Mouse (Mus musculus): ENCODE measurements around the gene 4933406M09Rik. TPM values are rescaled to one million over a fixed set of nuclear protein-coding genes. Genes with fewer than 3 reads are reported as not detected.

4933406M09Rik gene
- polyA plus RNA-seq, 1 experiment from 2014 or later: not detected

GRCm38 (mm10) chr1:134385176-134385575, 564 bp upstream of the 4933406M09Rik start:
- no peak for ATAC-seq (replicated peaks; ENCODE audit: low FRiP score)
- H3K4me1 ChIP-seq: peaks cover 12% of the 10 kb centered on the region
- H3K4me2 ChIP-seq: no peak overlapping the region
- H3K9ac ChIP-seq: no peak overlapping the region
- H3K9me3 ChIP-seq (replicated peaks): no peaks in the 10 kb centered on the region
- peaks cover 20% of the 10 kb centered on the region for H3K27me3 ChIP-seq
- no peak overlapping the region for H3K27ac ChIP-seq
- H3K4me3 ChIP-seq (replicated peaks): no peak overlapping the region
- H3K36me3 ChIP-seq: no peaks in the 10 kb centered on the region

- no peaks in the 10 kb centered on the region for H3K9me3 ChIP-seq (replicated peaks)
- H3K4me2 ChIP-seq: no peak overlapping the region
- no peaks in the 10 kb centered on the region for H3K4me1 ChIP-seq
- 50% methylated on average over 5 of the region's 5 CpGs for WGBS
- H3K27me3 ChIP-seq: peaks cover 8% of the 10 kb centered on the region; the same call in 1 of the 2 replicates
- H3K27ac ChIP-seq: no peak overlapping the region
- H3K9ac ChIP-seq: no peak overlapping the region
- no peaks in the 10 kb centered on the region for H3K36me3 ChIP-seq
- H3K4me3 ChIP-seq (replicated peaks): no peak overlapping the region
- ATAC-seq (replicated peaks; ENCODE audit: low FRiP score): no peak
Observed at GRCm38 (mm10) chr1:134393827-134394226, 8.1 kb downstream of the 4933406M09Rik start.

- ATAC-seq (replicated peaks; ENCODE audit: low FRiP score): no peak
- H3K27me3 ChIP-seq: no peaks in the 10 kb centered on the region
- no peak overlapping the region for H3K4me3 ChIP-seq (replicated peaks)
- H3K9me3 ChIP-seq (replicated peaks): peaks cover 6% of the 10 kb centered on the region; the same call in 1 of the 2 replicates
- no peak overlapping the region for H3K27ac ChIP-seq
- H3K4me1 ChIP-seq: no peaks in the 10 kb centered on the region
- H3K9ac ChIP-seq: no peak overlapping the region
- WGBS: 84% methylated on average over 12 of the region's 12 CpGs
- H3K4me2 ChIP-seq: no peak overlapping the region
- H3K36me3 ChIP-seq: no peaks in the 10 kb centered on the region
Observed at GRCm38 (mm10) chr1:134398210-134398609, 12.5 kb downstream of the 4933406M09Rik start.

- H3K27ac ChIP-seq: no peak overlapping the region
- no peak overlapping the region for H3K9ac ChIP-seq
- no peak for ATAC-seq (replicated peaks; ENCODE audit: low FRiP score)
- H3K36me3 ChIP-seq: no peaks in the 10 kb centered on the region
- H3K4me1 ChIP-seq: no peaks in the 10 kb centered on the region
- 68% methylated on average over 5 of the region's 5 CpGs for WGBS
- no peak overlapping the region for H3K4me2 ChIP-seq
- H3K4me3 ChIP-seq (replicated peaks): no peak overlapping the region
- H3K9me3 ChIP-seq (replicated peaks): peaks cover 6% of the 10 kb centered on the region; the same call in 1 of the 2 replicates
- no peaks in the 10 kb centered on the region for H3K27me3 ChIP-seq
Observed at GRCm38 (mm10) chr1:134399735-134400134, 14.0 kb downstream of the 4933406M09Rik start.

- peak within 1 kb of the TSS; percentile 80 for H3K4me2 ChIP-seq
- peak within 1 kb of the TSS; percentile 77 for H3K4me3 ChIP-seq (replicated peaks)
- no peaks in the 10 kb centered on the region for H3K27me3 ChIP-seq
- 1% methylated on average over 43 of the region's 43 CpGs for WGBS
- H3K27ac ChIP-seq: peak within 1 kb of the TSS; percentile 88
- H3K9me3 ChIP-seq (replicated peaks): no peaks in the 10 kb centered on the region
- peaks cover 30% of the 10 kb centered on the region for H3K4me1 ChIP-seq
- peaks cover 26% of the 10 kb centered on the region for H3K36me3 ChIP-seq
- ATAC-seq (replicated peaks; ENCODE audit: low FRiP score): peak; percentile 97
- peak within 1 kb of the TSS; percentile 65 for H3K9ac ChIP-seq
Observed at GRCm38 (mm10) chr1:134405509-134406413, 20.0 kb downstream of the 4933406M09Rik start, which contains the start of gene Cyb5r1. Gene Cyb5r1 (plus strand): TSS chr1:134405559.

GRCm38 (mm10) chr1:134406414-134406771, 20.7 kb downstream of the 4933406M09Rik start:
- Histone ChIP-seq H3K9ac (peak overlapping the region; percentile 65), H3K4me2 (peak overlapping the region; percentile 80), H3K36me3 (peaks cover 31% of the 10 kb centered on the region), H3K27me3 (no peaks in the 10 kb centered on the region), H3K27ac (peak overlapping the region; percentile 88), H3K4me1 (peaks cover 30% of the 10 kb centered on the region), H3K9me3 (replicated peaks) (no peaks in the 10 kb centered on the region), H3K4me3 (replicated peaks) (peak overlapping the region; percentile 77)
- no peak for ATAC-seq (replicated peaks; ENCODE audit: low FRiP score)
- 25% methylated on average over 8 of the region's 8 CpGs for WGBS

GRCm38 (mm10) chr1:134408080-134408479, 22.3 kb downstream of the 4933406M09Rik start:
- 43% methylated on average over 8 of the region's 8 CpGs for WGBS

GRCm38 (mm10) chr1:134411706-134412629, 26.2 kb downstream of the 4933406M09Rik start:
- peaks cover 37% of the 10 kb centered on the region for H3K36me3 ChIP-seq
- no peak overlapping the region for H3K9ac ChIP-seq
- no peak overlapping the region for H3K27ac ChIP-seq
- H3K4me3 ChIP-seq (replicated peaks): no peak overlapping the region
- no peak for ATAC-seq (replicated peaks; ENCODE audit: low FRiP score)
- H3K27me3 ChIP-seq: no peaks in the 10 kb centered on the region
- no peak overlapping the region for H3K4me2 ChIP-seq
- 85% methylated on average over 9 of the region's 9 CpGs for WGBS
- H3K4me1 ChIP-seq: peaks cover 42% of the 10 kb centered on the region
- no peaks in the 10 kb centered on the region for H3K9me3 ChIP-seq (replicated peaks)

More at GRCm38 (mm10) chr1:134408080-134408479, 22.3 kb downstream of the 4933406M09Rik start:
- peak overlapping the region; percentile 9; the same call in 1 of the 2 replicates for H3K4me3 ChIP-seq (replicated peaks)
- H3K4me2 ChIP-seq: peak overlapping the region; percentile 29
- H3K9me3 ChIP-seq (replicated peaks): no peaks in the 10 kb centered on the region
- peaks cover 37% of the 10 kb centered on the region for H3K36me3 ChIP-seq
- peaks cover 30% of the 10 kb centered on the region for H3K4me1 ChIP-seq
- no peaks in the 10 kb centered on the region for H3K27me3 ChIP-seq
- peak overlapping the region; percentile 83 for H3K27ac ChIP-seq
- 0 out of 2 replicates have a peak, but pooled peaks have one; percentile 19 for ATAC-seq (replicated peaks; ENCODE audit: low FRiP score)
- 0 out of 2 replicates have a peak overlapping the region, but pooled peaks have one; percentile 15 for H3K9ac ChIP-seq

GRCm38 (mm10) chr1:134414038-134414437, 28.3 kb downstream of the 4933406M09Rik start:
- Histone ChIP-seq H3K4me1 (peaks cover 43% of the 10 kb centered on the region), H3K4me3 (replicated peaks) (no peak overlapping the region), H3K27ac (peak overlapping the region; percentile 96), H3K36me3 (peaks cover 33% of the 10 kb centered on the region), H3K4me2 (peak overlapping the region; percentile 61), H3K9me3 (replicated peaks) (no peaks in the 10 kb centered on the region), H3K27me3 (no peaks in the 10 kb centered on the region), H3K9ac (no peak overlapping the region)
- 42% methylated on average over 2 of the region's 2 CpGs for WGBS
- no peak for ATAC-seq (replicated peaks; ENCODE audit: low FRiP score)

GRCm38 (mm10) chr1:134414501-134415167, 28.9 kb downstream of the 4933406M09Rik start:
- Histone ChIP-seq H3K36me3 (peaks cover 27% of the 10 kb centered on the region), H3K4me2 (peak overlapping the region; percentile 61), H3K27me3 (no peaks in the 10 kb centered on the region), H3K27ac (peak overlapping the region; percentile 96), H3K4me3 (replicated peaks) (peak overlapping the region; percentile 90), H3K9me3 (replicated peaks) (no peaks in the 10 kb centered on the region), H3K4me1 (peaks cover 49% of the 10 kb centered on the region), H3K9ac (peak overlapping the region; percentile 38)
- 13% methylated on average over 11 of the region's 11 CpGs for WGBS
- ATAC-seq (replicated peaks; ENCODE audit: low FRiP score): peak; percentile 30

- H3K9ac ChIP-seq: peak within 1 kb of the TSS; percentile 90
- H3K4me2 ChIP-seq: peak within 1 kb of the TSS; percentile 61
- under 1% methylated on average over 63 of the region's 77 CpGs for WGBS
Observed at GRCm38 (mm10) chr1:134415168-134415831, 29.6 kb downstream of the 4933406M09Rik start, which contains the start of gene Adipor1. Gene Adipor1 (plus strand): TSS chr1:134415378.

More at GRCm38 (mm10) chr1:134415168-134415831, 29.6 kb downstream of the 4933406M09Rik start, which contains the start of gene Adipor1:
- H3K9me3 ChIP-seq (replicated peaks): no peaks in the 10 kb centered on the region
- peak within 1 kb of the TSS; percentile 90 for H3K4me3 ChIP-seq (replicated peaks)
- ATAC-seq (replicated peaks; ENCODE audit: low FRiP score): peak; percentile 99
- peak within 1 kb of the TSS; percentile 96 for H3K27ac ChIP-seq
- peaks cover 56% of the 10 kb centered on the region for H3K4me1 ChIP-seq
- H3K36me3 ChIP-seq: peaks cover 20% of the 10 kb centered on the region
- no peaks in the 10 kb centered on the region for H3K27me3 ChIP-seq

Measured in kidney, embryonic 15.5 days (tissue).